Mouse (Mus musculus) megakaryocyte-erythroid progenitor cell, adult 5 weeks (primary cell): ENCODE measurements around the gene Gm4177. TPM values are rescaled to one million over a fixed set of nuclear protein-coding genes. Genes with fewer than 3 reads are reported as not detected.

Experiments
- polyA plus RNA-seq: library from polyadenylated mRNA; stranded (reverse); fragments of >175 nt; gene quantifications from 2 replicates; pipeline ENCODE4 v1.2.3, GENCODE M21; 2012

Gm4177 gene
- not detected in 2 replicates for polyA plus RNA-seq

DNA sequence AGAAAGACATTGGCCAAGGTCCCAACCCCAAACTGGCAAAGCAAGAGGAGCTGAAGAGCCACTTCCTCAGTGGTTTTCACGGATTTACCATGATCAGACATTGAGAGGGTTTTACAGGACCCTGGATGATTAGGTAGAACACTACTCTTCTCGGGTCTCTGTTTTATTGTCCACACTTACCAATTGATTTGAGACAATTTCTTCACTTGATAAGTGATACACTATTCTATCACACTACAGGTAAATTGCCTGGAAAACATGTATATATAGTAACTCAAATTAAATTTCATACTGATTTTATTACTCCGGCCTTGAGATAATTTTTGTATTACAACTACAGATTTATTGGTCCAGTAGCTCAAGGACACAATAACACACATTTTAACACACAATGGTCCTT, at the start of gene Gm4177:
TSS of gene Gm4177 (minus strand) at position 101 of the 400 bp plus-strand sequence.

DNA sequence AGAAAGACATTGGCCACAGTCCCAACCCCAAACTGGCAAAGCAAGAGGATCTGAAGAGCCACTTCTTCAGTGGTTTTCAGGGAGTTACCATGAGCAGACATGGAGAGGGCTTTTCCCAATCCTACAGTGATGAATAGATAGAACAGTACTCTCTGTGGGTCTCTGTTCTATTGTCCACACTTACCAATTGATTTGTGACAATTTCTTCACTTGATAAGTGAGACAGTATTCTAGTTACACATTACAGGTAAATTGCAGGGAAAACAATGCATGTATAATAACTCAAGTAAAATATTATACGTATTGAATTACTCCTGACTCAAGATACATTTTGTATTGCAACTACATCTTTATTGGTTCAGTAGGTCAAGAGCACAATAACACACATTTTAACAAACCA, 47.6 kb upstream of the Gm4177 start, which contains the start of gene Gm5725:
TSS of gene Gm5725 (minus strand) at position 101 of the 400 bp plus-strand sequence.

DNA sequence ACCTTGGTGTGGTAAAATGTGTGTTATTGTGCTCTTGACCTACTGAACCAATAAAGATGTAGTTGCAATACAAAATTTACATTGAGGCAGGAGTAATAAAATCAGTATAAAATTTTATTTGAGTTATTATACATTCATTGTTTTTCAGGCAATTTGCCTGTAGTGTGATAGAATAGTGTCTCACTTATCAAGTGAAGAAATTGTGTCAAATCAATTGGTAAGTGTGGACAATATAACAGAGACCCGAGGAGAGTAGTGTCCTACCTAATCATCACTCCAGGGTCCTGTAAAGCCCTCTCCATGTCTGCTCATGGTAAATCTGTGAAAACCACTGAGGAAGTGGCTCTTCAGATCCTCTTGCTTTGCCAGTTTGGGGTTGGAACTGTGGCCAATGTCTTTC, 35.5 kb upstream of the Gm4177 start, which contains the start of gene Vmn1r135:
TSS of gene Vmn1r135 (plus strand) at position 301 of the 400 bp plus-strand sequence.

DNA sequence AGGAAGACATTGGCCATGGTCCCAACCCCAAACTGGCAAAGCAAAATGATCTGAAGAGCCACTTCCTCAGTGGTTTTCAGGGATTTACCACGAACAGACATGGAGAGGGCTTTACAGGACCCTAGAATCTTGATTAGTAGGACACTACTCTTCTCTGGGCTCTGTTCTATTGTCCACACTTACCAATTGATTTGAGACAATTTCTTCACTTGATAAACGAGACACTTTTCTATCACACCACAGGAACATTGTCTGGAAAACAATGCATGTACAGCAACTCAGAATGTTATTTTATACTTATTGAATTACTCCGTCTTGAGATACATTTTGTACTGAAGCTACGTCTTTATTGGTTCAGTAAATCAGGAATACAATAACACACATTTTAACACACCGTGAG, 35.2 kb downstream of the Gm4177 start, which contains the start of gene Gm4175:
TSS of gene Gm4175 (minus strand) at position 101 of the 400 bp plus-strand sequence.

Other genes starting within 250 kb of the Gm4177 start
- gene Vmn1r132, start 182.6 kb downstream of the Gm4177 start, polyA plus RNA-seq = not detected in 2 replicates
- not detected in 2 replicates for gene Gm4175, start 35.3 kb downstream of the Gm4177 start, polyA plus RNA-seq
- not detected in 2 replicates for gene Vmn1r135, start 35.6 kb upstream of the Gm4177 start, polyA plus RNA-seq
- gene Gm5725, start 47.5 kb upstream of the Gm4177 start, polyA plus RNA-seq = not detected in 2 replicates
- gene Gm5891, start 124.6 kb upstream of the Gm4177 start, polyA plus RNA-seq = not detected in 2 replicates
- gene Vmn1r137, start 197.9 kb upstream of the Gm4177 start, polyA plus RNA-seq = not detected in 2 replicates
- not detected in 2 replicates for gene Vmn1r138, start 232.2 kb upstream of the Gm4177 start, polyA plus RNA-seq